7 mouse cellular contexts compared by ENCODE assay signal in the genomic region with DNA sequence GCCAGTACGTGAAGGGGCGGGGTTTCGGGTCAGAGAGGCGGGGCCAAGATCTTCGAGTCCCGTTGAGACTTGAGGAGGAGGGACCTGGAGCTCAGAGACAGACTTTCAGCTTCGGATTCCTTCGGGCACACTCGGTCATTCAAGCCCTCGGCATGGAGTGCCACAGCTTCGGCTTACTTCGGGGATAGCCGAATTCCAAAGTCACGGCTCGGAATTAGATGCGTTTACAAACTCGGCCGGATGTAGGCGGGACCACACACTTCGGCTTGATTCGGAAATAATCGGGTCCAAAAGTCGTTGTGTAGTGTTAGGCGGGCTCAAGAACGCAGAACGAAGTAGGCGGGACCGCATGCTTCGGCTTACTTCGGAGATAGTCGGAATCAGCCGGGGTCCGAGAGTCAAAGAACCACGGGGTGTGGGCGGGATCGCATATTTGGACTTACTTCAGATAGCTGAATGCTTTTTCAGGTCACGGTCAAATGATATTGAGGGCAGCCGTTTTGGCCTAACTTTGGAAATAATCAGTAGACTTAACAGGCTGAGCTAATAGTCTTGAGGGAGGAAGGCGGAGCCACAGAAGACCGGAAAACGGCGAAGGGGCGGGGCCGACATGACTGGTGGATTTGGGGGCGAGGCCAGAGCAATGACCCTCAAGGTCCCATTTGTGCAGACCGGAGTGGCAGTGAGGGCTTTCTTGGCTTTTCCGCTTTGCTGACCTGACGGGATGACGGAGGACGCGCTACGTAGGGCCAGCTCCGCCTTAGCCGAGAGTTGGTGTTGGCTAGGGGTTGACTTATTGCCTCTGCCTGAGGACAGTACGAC. TPM values are rescaled to one million over a fixed set of nuclear protein-coding genes. Genes with fewer than 3 reads are reported as not detected.
DNase-seq lines count a peak whose midpoint lies in the region; ATAC-seq lines count a peak whose summit lies in the region.

A gene (minus strand): TSS at position 537 of the 822 bp plus-strand sequence.

- H3K4me2 ChIP-seq in intestine, embryonic 16.5 days (ENCODE audit: low read depth, low read length), result peak within 1 kb of the TSS; percentile 89
- H3K4me2 ChIP-seq in midbrain, embryonic 11.5 days, result peak within 1 kb of the TSS; percentile 94

- H3K4me3 ChIP-seq in intestine, embryonic 16.5 days (ENCODE audit: low read length), result peak within 1 kb of the TSS; percentile 87
- H3K4me3 ChIP-seq in midbrain, embryonic 11.5 days (ENCODE audit: low read depth, low read length), result peak within 1 kb of the TSS; percentile 72

- H3K36me3 ChIP-seq in intestine, embryonic 16.5 days (ENCODE audit: control insufficient read depth, insufficient read depth, low read length), result no peaks in the 10 kb centered on the region; the same call in 1 of the 2 replicates
- peaks cover 3% of the 10 kb centered on the region for H3K36me3 ChIP-seq in midbrain, embryonic 11.5 days (ENCODE audit: control insufficient read depth, insufficient read depth, low read length)

- peak; percentile 92 for ATAC-seq in intestine, embryonic 16.5 days
- peak; percentile 92 for ATAC-seq in midbrain, embryonic 11.5 days (ENCODE audit: low FRiP score)

- peak within 1 kb of the TSS; percentile 95 for H3K9ac ChIP-seq in intestine, embryonic 16.5 days (ENCODE audit: low read depth, low read length)
- peak within 1 kb of the TSS; percentile 83 for H3K9ac ChIP-seq in midbrain, embryonic 11.5 days (ENCODE audit: low read length)

- peak; percentile 98 for DNase-seq in adrenal gland, adult 8-10 months
- peak; percentile 96 for DNase-seq in embryo, embryonic 9.5 days (ENCODE audit: extremely low spot score)
- DNase-seq in gastrocnemius, postnatal 4 days (ENCODE audit: low spot score in 2 of 2), result peak; percentile 83 to 95
- DNase-seq in left cerebral cortex, postnatal 36 days (ENCODE audit: low spot score in 2 of 2), result peak; percentile 95 to 97
- peak; percentile 100 for DNase-seq in midbrain, embryonic 11.5 days (ENCODE audit: low spot score, missing footprints)
- peak; percentile 95 for DNase-seq in skeletal muscle tissue, adult 2 months (ENCODE audit: low read depth, low spot score)

- peak within 1 kb of the TSS; percentile 94 for H3K27ac ChIP-seq in intestine, embryonic 16.5 days (ENCODE audit: low read length)
- peak within 1 kb of the TSS; percentile 85 for H3K27ac ChIP-seq in midbrain, embryonic 11.5 days (ENCODE audit: low read depth, low read length)

- WGBS in intestine, embryonic 16.5 days, result under 1% methylated on average over 55 of the region's 55 CpGs
- WGBS in midbrain, embryonic 11.5 days, result under 1% methylated on average over 55 of the region's 55 CpGs

- intact Hi-C loops in left cerebral cortex, postnatal 36 days (cut with DNase I), result loop anchor here (10.0 kb wide), 2 partner anchors 452 to 1372 kb away; a partner anchor contains a TSS

- peaks cover 12% of the 10 kb centered on the region for H3K4me1 ChIP-seq in intestine, embryonic 16.5 days (ENCODE audit: control insufficient read depth, insufficient read depth, low read length)
- peaks cover 14% of the 10 kb centered on the region for H3K4me1 ChIP-seq in midbrain, embryonic 11.5 days (ENCODE audit: control insufficient read depth, insufficient read depth, low read length)

- no peaks in the 10 kb centered on the region for H3K9me3 ChIP-seq in intestine, embryonic 16.5 days (ENCODE audit: control insufficient read depth, low read length)
- no peaks in the 10 kb centered on the region for H3K9me3 ChIP-seq in midbrain, embryonic 11.5 days (ENCODE audit: control insufficient read depth, low read length)

- no peaks in the 10 kb centered on the region for H3K27me3 ChIP-seq in intestine, embryonic 16.5 days (replicated peaks; ENCODE audit: control insufficient read depth, insufficient read depth, low read length)
- no peaks in the 10 kb centered on the region for H3K27me3 ChIP-seq in midbrain, embryonic 11.5 days (ENCODE audit: control insufficient read depth, insufficient read depth, low read length)

RNA-seq across cellular contexts. Expression of the gene that starts here (rescaled TPM):
- total RNA-seq in adrenal gland, adult 8-10 months (2022), result 10 to 100 TPM; 64.4 to 81.8 (median 71.1) TPM
- 10 to 100 TPM; 24.9 to 25.0 TPM for total RNA-seq in gastrocnemius, postnatal 4 days (2021)
- polyA plus RNA-seq in intestine, embryonic 16.5 days (2015; fragmentation: Nextera tagmentation; extraction: Ambion mirVana), result 54.8 and 60.7 TPM in 2 replicates
- 100 to 1,000 TPM; 208 to 211 TPM for total RNA-seq in left cerebral cortex, postnatal 36 days (2021)
- 21.7 and 23.8 TPM in 2 replicates for polyA plus RNA-seq in midbrain, embryonic 11.5 days (2014; fragmentation: Nextera tagmentation; extraction: Ambion mirVana)

Comparison
In these comparisons a context has a peak if more than half of its experiments do, and no peak if none do; other contexts are left out.
1. Peak in every context shown above with its lines: DNase-seq, ATAC-seq, H3K4me3 ChIP-seq and H3K27ac ChIP-seq.